In genomic region chr2:174051081-174051481, GRCm38 (mm10) we compare ENCODE assay signal across 12 mouse cellular contexts. TPM values are rescaled to one million over a fixed set of nuclear protein-coding genes. Genes with fewer than 3 reads are reported as not detected.
DNase-seq lines count a peak whose midpoint lies in the region; ATAC-seq and TF ChIP-seq lines count a peak whose summit lies in the region.
"Had no signal": no experiment of that assay in that cellular context is flagged by ENCODE, and none has a peak within 500 bp of the region (broad histone marks: within the 10 kb centered on the region; RNA-seq: fewer than 3 reads in every experiment).

No protein-coding gene starts in this region.

- no peak for TF ChIP-seq POLR2A in brain, embryonic 14.5 days (IDR thresholded peaks at IDR 0.05; ENCODE audit: borderline replicate concordance, extremely low read depth, insufficient read depth, insufficient read length, poor library complexity, severe bottlenecking)

- peak; percentile 47 for ATAC-seq in hindbrain, embryonic 11.5 days (ENCODE audit: low FRiP score)
- peak; percentile 49 for ATAC-seq in neural tube, embryonic 11.5 days (ENCODE audit: insufficient read depth, low FRiP score, low TSS enrichment)
- ATAC-seq in liver, embryonic 11.5 days (replicated peaks; ENCODE audit: low FRiP score), result no peak
- no peak for ATAC-seq in megakaryocyte progenitor cell, adult 5-6 weeks (replicated peaks; ENCODE audit: poor library complexity)

- no peak overlapping the region for H3K4me2 ChIP-seq in hindbrain, embryonic 11.5 days (replicated peaks; ENCODE audit: low read depth, low read length)
- H3K4me2 ChIP-seq in neural tube, embryonic 11.5 days (ENCODE audit: low read depth), result peak overlapping the region; percentile 15; the same call in 1 of the 2 replicates
- H3K4me2 ChIP-seq in liver, embryonic 11.5 days, result no peak overlapping the region

- no peak overlapping the region for H3K9ac ChIP-seq in hindbrain, embryonic 11.5 days (ENCODE audit: low read depth, low read length)
- no peak overlapping the region for H3K9ac ChIP-seq in neural tube, embryonic 11.5 days (ENCODE audit: low read length)
- no peak overlapping the region for H3K9ac ChIP-seq in liver, embryonic 11.5 days (ENCODE audit: low read depth, low read length)

- peaks cover 4% of the 10 kb centered on the region for H3K4me1 ChIP-seq in hindbrain, embryonic 11.5 days (replicated peaks; ENCODE audit: control insufficient read depth, insufficient read depth, low read length)
- peaks cover 28% of the 10 kb centered on the region for H3K4me1 ChIP-seq in neural tube, embryonic 11.5 days (ENCODE audit: control insufficient read depth, insufficient read depth, low read length)
- H3K4me1 ChIP-seq in liver, embryonic 11.5 days (replicated peaks; ENCODE audit: control insufficient read depth, insufficient read depth, low read length), result no peaks in the 10 kb centered on the region

- H3K4me3 ChIP-seq in hindbrain, embryonic 11.5 days (ENCODE audit: low read depth, low read length), result no peak overlapping the region
- no peak overlapping the region for H3K4me3 ChIP-seq in neural tube, embryonic 11.5 days (ENCODE audit: low read depth, low read length)
- H3K4me3 ChIP-seq in liver, embryonic 11.5 days (ENCODE audit: low read depth, low read length), result no peak overlapping the region
- H3K4me3 ChIP-seq: megakaryocyte, embryonic 14.5 days had no signal

- H3K9me3 ChIP-seq in hindbrain, embryonic 11.5 days (ENCODE audit: control insufficient read depth, low read length), result no peaks in the 10 kb centered on the region
- H3K9me3 ChIP-seq in neural tube, embryonic 11.5 days (ENCODE audit: control insufficient read depth, low read length), result no peaks in the 10 kb centered on the region
- peaks cover 3% of the 10 kb centered on the region; the same call in 1 of the 2 replicates for H3K9me3 ChIP-seq in liver, embryonic 11.5 days (ENCODE audit: control insufficient read depth, low read length)

- peak; percentile 0 for DNase-seq in kidney, adult 18-20 months
- no peak for DNase-seq in kidney, postnatal 25 days
- peak; percentile 43 for DNase-seq in brain, embryonic 14.5 days (ENCODE audit: low read depth)
- DNase-seq in hindbrain, embryonic 11.5 days (ENCODE audit: low spot score), result peak; percentile 61
- peak; percentile 64 for DNase-seq in neural tube, embryonic 11.5 days (ENCODE audit: low spot score)
- DNase-seq in liver, embryonic 11.5 days (ENCODE audit: low spot score), result no peak
- no peak for DNase-seq in layer of hippocampus, adult 8-10 months (ENCODE audit: low spot score in 2 of 2)
- DNase-seq: cerebellum, adult 2 months; gastrocnemius, postnatal 14 days; thymus, postnatal 4 days had no signal

- peak overlapping the region; percentile 90 for H3K27ac ChIP-seq in hindbrain, embryonic 11.5 days (ENCODE audit: low read depth, low read length)
- H3K27ac ChIP-seq in neural tube, embryonic 11.5 days (ENCODE audit: low read depth, low read length), result peak overlapping the region; percentile 93
- H3K27ac ChIP-seq in liver, embryonic 11.5 days (ENCODE audit: low read depth, low read length), result no peak overlapping the region

- H3K36me3 ChIP-seq in hindbrain, embryonic 11.5 days (ENCODE audit: control insufficient read depth, insufficient read depth, low read length), result no peaks in the 10 kb centered on the region
- no peaks in the 10 kb centered on the region for H3K36me3 ChIP-seq in neural tube, embryonic 11.5 days (ENCODE audit: control insufficient read depth, insufficient read depth, low read length)
- no peaks in the 10 kb centered on the region for H3K36me3 ChIP-seq in liver, embryonic 11.5 days (ENCODE audit: control insufficient read depth, insufficient read depth, low read length)

- WGBS in hindbrain, embryonic 11.5 days, result 5% methylated on average over 10 of the region's 10 CpGs
- WGBS in neural tube, embryonic 11.5 days, result 3% methylated on average over 10 of the region's 10 CpGs
- 14% methylated on average over 10 of the region's 10 CpGs for WGBS in liver, embryonic 11.5 days

- H3K27me3 ChIP-seq in hindbrain, embryonic 11.5 days (ENCODE audit: control insufficient read depth, insufficient read depth, low read length), result no peaks in the 10 kb centered on the region
- no peaks in the 10 kb centered on the region for H3K27me3 ChIP-seq in neural tube, embryonic 11.5 days (ENCODE audit: control insufficient read depth, insufficient read depth, low read length)
- no peaks in the 10 kb centered on the region for H3K27me3 ChIP-seq in liver, embryonic 11.5 days (replicated peaks; ENCODE audit: control insufficient read depth, insufficient read depth, low read length)

- no peak for TF ChIP-seq CTCF in brain, embryonic 14.5 days (IDR thresholded peaks at IDR 0.05; ENCODE audit: borderline replicate concordance, extremely low read depth, insufficient read depth, insufficient read length)

RNA-seq across cellular contexts. Expression of gene Stx16, which starts 25.0 kb away (rescaled TPM):
- 49.6 and 55.6 TPM in 2 replicates for polyA plus RNA-seq in brain, embryonic 14.5 days (2012; rRNA removed)
- 8.5 and 9.8 TPM in 2 replicates for polyA plus RNA-seq in hindbrain, embryonic 11.5 days (2014; fragmentation: Nextera tagmentation; extraction: Ambion mirVana)
- polyA plus RNA-seq in neural tube, embryonic 11.5 days (2014; fragmentation: Nextera tagmentation; extraction: Ambion mirVana), result 8.4 and 9.8 TPM in 2 replicates
- polyA plus RNA-seq in liver, embryonic 11.5 days (2014; fragmentation: Nextera tagmentation; extraction: Ambion mirVana), result 7.2 and 9.6 TPM in 2 replicates
- 10 to 100 TPM; 61.1 to 73.8 (median 70.3) TPM for total RNA-seq in layer of hippocampus, adult 8-10 months (2022)
- 26.6 and 29.2 TPM in 2 replicates for total RNA-seq in megakaryocyte progenitor cell, adult 5-6 weeks (2015)
- total RNA-seq in megakaryocyte progenitor cell, adult 5-6 weeks (2017), result 19.8 and 30.1 TPM in 2 replicates

RNA-seq across cellular contexts. Expression of gene Npepl1, which starts 59.1 kb away (rescaled TPM):
- polyA plus RNA-seq in brain, embryonic 14.5 days (2012; rRNA removed), result 32.7 and 48.9 TPM in 2 replicates
- polyA plus RNA-seq in hindbrain, embryonic 11.5 days (2014; fragmentation: Nextera tagmentation; extraction: Ambion mirVana), result 23.0 and 24.6 TPM in 2 replicates
- polyA plus RNA-seq in neural tube, embryonic 11.5 days (2014; fragmentation: Nextera tagmentation; extraction: Ambion mirVana), result 43.2 and 44.1 TPM in 2 replicates
- 57.7 and 59.1 TPM in 2 replicates for polyA plus RNA-seq in liver, embryonic 11.5 days (2014; fragmentation: Nextera tagmentation; extraction: Ambion mirVana)
- 10 to 100 TPM; 12.2 to 18.4 (median 15.6) TPM for total RNA-seq in layer of hippocampus, adult 8-10 months (2022)
- total RNA-seq in megakaryocyte progenitor cell, adult 5-6 weeks (2015), result 46.8 and 49.6 TPM in 2 replicates
- total RNA-seq in megakaryocyte progenitor cell, adult 5-6 weeks (2017), result 28.2 and 31.7 TPM in 2 replicates

Comparison
In these comparisons a context has a peak if more than half of its experiments do, and no peak if none do; other contexts are left out.
1. DNase-seq: peak in kidney, adult 18-20 months (single experiment), brain, embryonic 14.5 days (single experiment), hindbrain, embryonic 11.5 days (single experiment) and neural tube, embryonic 11.5 days (single experiment); none in kidney, postnatal 25 days (0 of 2), liver, embryonic 11.5 days (single experiment) and layer of hippocampus, adult 8-10 months (0 of 2).
2. ATAC-seq: peak in hindbrain, embryonic 11.5 days (single experiment) and neural tube, embryonic 11.5 days (single experiment); none in liver, embryonic 11.5 days (single experiment) and megakaryocyte progenitor cell, adult 5-6 weeks (single experiment).